Mouse (Mus musculus) heart, embryonic 11.5 days (tissue): ENCODE results near the gene Fto. TPM values are rescaled to one million over a fixed set of nuclear protein-coding genes. Genes with fewer than 3 reads are reported as not detected.

Experiments used
- ATAC-seq: fragments of 200-750 bp; cut with Nextera tagmentation; replicated peaks from 2 replicates; pipeline ENCODE4 v1.8.0; 2017; ENCODE audit warnings: moderate library complexity; ENCODE audit not compliant: insufficient number of reproducible peaks, low FRiP score, low TSS enrichment
- H3K27ac ChIP-seq: fragments of 300-500 bp; sonication (generic); 2 replicates; pipeline ENCODE4 v1.5.1; 2014; ENCODE audit warnings: mild to moderate bottlenecking, low read depth, low read length
- H3K27me3 ChIP-seq: fragments of 300-500 bp; sonication (generic); 2 replicates; pipeline ENCODE4 v1.6.1; 2014; ENCODE audit warnings: mild to moderate bottlenecking, low read length, mixed read lengths; ENCODE audit not compliant: control insufficient read depth, insufficient read depth
- H3K36me3 ChIP-seq: fragments of 300-500 bp; sonication (generic); 2 replicates; pipeline ENCODE4 v1.6.1; 2014; ENCODE audit warnings: mild to moderate bottlenecking, low read length, moderate library complexity, mixed read lengths; ENCODE audit not compliant: control insufficient read depth, insufficient read depth
- H3K4me1 ChIP-seq: fragments of 300-500 bp; sonication (generic); 2 replicates; pipeline ENCODE4 v1.6.1; 2014; ENCODE audit warnings: low read length; ENCODE audit not compliant: control insufficient read depth, insufficient read depth
- H3K4me2 ChIP-seq: fragments of 300-500 bp; sonication (generic); 2 replicates; pipeline ENCODE4 v1.6.1; 2014; ENCODE audit warnings: mild to moderate bottlenecking, moderate library complexity
- H3K4me3 ChIP-seq: fragments of 300-500 bp; sonication (generic); 2 replicates; pipeline ENCODE4 v1.5.1; 2014; ENCODE audit warnings: low read depth, low read length
- H3K9ac ChIP-seq: fragments of 300-500 bp; sonication (generic); 2 replicates; pipeline ENCODE4 v1.6.1; 2014; ENCODE audit warnings: mild to moderate bottlenecking, low read depth, low read length, moderate library complexity
- H3K9me3 ChIP-seq: fragments of 300-500 bp; sonication (generic); replicated peaks from 2 replicates; pipeline ENCODE4 v1.6.1; 2016; ENCODE audit warnings: low read length; ENCODE audit not compliant: control insufficient read depth
- WGBS: fragments of 180-500 bp; shearing (Covaris S2); extraction: QIAGEN DNeasy Blood & Tissue Kit; methylation state at CpG from one replicate; pipeline ENCODE4 v1.1.7; 2014; ENCODE audit not compliant: insufficient replicate concordance; 5-methylcytosine and 5-hydroxymethylcytosine counted together
- polyA plus RNA-seq: library from polyadenylated mRNA; unstranded; fragments of >200 nt; fragmentation: Nextera tagmentation; extraction: Ambion mirVana; gene quantifications from 2 replicates; pipeline ENCODE4 v1.2.1, GENCODE M21; 2014

The Fto gene
- polyA plus RNA-seq, 1 experiment from 2014 or later: 70.1 TPM

GRCm38 (mm10) chr8:91357493-91358014 is 44.2 kb downstream of the Fto start:
- no peak overlapping the region for H3K4me2 ChIP-seq
- no peak overlapping the region for H3K9ac ChIP-seq
- no peak for ATAC-seq
- no peaks in the 10 kb centered on the region for H3K4me1 ChIP-seq
- no peak overlapping the region for H3K27ac ChIP-seq
- H3K9me3 ChIP-seq: no peaks in the 10 kb centered on the region
- H3K4me3 ChIP-seq: no peak overlapping the region
- H3K27me3 ChIP-seq: no peaks in the 10 kb centered on the region
- H3K36me3 ChIP-seq: no peaks in the 10 kb centered on the region
- WGBS: 88% methylated on average over 4 of the region's 4 CpGs

- no peaks in the 10 kb centered on the region for H3K36me3 ChIP-seq
- ATAC-seq: no peak
- WGBS: 80% methylated on average over 5 of the region's 5 CpGs
- no peak overlapping the region for H3K4me3 ChIP-seq
- no peaks in the 10 kb centered on the region for H3K27me3 ChIP-seq
- H3K4me1 ChIP-seq: no peaks in the 10 kb centered on the region
- H3K27ac ChIP-seq: no peak overlapping the region
- no peak overlapping the region for H3K9ac ChIP-seq
- no peak overlapping the region for H3K4me2 ChIP-seq
- H3K9me3 ChIP-seq: no peaks in the 10 kb centered on the region
These were observed 44.7 kb downstream of the Fto start for GRCm38 (mm10) chr8:91358016-91358415.

- Histone ChIP-seq H3K9ac (no peak overlapping the region), H3K9me3 (no peaks in the 10 kb centered on the region), H3K27me3 (no peaks in the 10 kb centered on the region), H3K4me2 (no peak overlapping the region), H3K36me3 (no peaks in the 10 kb centered on the region), H3K27ac (no peak overlapping the region), H3K4me3 (no peak overlapping the region), H3K4me1 (peaks cover 1% of the 10 kb centered on the region)
- no peak for ATAC-seq
- WGBS: 85% methylated on average over 9 of the region's 9 CpGs
These were observed 46.2 kb downstream of the Fto start for GRCm38 (mm10) chr8:91359511-91359910.

- whole genome bisulfite sequencing: 90% methylated on average over 10 of the region's 10 CpGs
- Histone ChIP-seq H3K27ac (no peak overlapping the region), H3K9me3 (no peaks in the 10 kb centered on the region), H3K4me2 (no peak overlapping the region), H3K36me3 (no peaks in the 10 kb centered on the region), H3K4me3 (no peak overlapping the region), H3K27me3 (no peaks in the 10 kb centered on the region), H3K9ac (no peak overlapping the region), H3K4me1 (peaks cover 13% of the 10 kb centered on the region)
- ATAC-seq: no peak
These were observed 47.5 kb downstream of the Fto start for GRCm38 (mm10) chr8:91360644-91361357.

DNA sequence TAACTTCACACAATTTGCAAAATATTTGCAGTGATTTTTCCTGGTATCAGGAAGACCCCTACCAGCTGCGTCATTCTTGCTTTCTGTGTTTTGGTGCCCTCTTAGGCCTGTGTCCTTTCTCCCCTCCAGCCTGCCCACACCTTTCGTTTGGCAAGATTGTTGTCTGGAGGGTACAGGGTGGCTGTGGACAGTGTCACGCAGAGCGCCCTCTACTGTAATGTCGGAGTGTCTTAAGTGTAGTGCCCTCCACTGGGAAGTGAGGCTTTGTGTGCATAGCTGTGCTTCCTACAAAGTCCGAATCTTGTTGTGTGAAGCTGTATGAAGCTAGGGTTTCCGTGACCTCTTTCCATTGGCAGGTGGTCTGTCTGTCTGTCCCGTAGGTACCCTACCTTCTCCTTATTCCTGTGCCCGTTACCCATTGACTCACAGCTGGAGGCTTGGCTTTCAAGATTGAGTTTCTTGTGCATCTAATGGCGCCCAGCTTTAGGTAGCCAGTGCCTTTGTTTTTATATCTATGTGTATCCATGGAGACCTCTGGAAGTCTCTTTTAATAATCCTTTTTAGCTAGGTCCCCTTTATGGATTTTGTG is 50.0 kb downstream of the Fto start:
- Histone ChIP-seq H3K4me3 (no peak overlapping the region), H3K36me3 (no peaks in the 10 kb centered on the region), H3K9ac (no peak overlapping the region), H3K27me3 (no peaks in the 10 kb centered on the region), H3K27ac (no peak overlapping the region), H3K4me2 (no peak overlapping the region), H3K4me1 (peaks cover 13% of the 10 kb centered on the region), H3K9me3 (no peaks in the 10 kb centered on the region)
- WGBS: 87% methylated on average over 10 of the region's 10 CpGs
- no peak for ATAC-seq

DNA sequence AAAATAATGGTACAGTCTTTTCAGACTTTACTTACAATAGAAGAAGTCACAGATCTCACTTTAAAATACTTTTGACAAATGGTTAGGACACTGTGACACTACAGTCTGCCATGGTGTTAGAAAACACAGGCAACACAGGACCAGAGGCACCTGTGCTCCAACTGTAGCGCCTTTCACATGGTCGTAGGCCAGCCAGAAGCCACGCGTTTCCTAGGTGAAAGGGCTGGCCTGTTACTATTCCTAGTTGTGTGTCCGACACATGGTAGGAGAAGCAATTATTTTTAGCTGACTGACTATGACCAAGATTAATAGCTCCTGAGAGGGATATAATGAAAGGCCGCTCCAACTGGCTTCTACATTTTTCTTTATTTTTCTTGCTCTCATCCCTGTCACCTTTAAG is 50.9 kb downstream of the Fto start:
- Histone ChIP-seq H3K36me3 (no peaks in the 10 kb centered on the region), H3K4me1 (peaks cover 15% of the 10 kb centered on the region), H3K4me2 (no peak overlapping the region), H3K9me3 (no peaks in the 10 kb centered on the region), H3K27ac (0 out of 2 replicates have a peak overlapping the region, but pooled peaks have one; percentile 1), H3K27me3 (no peaks in the 10 kb centered on the region), H3K4me3 (no peak overlapping the region), H3K9ac (no peak overlapping the region)
- no peak for ATAC-seq
- 53% methylated on average over 6 of the region's 6 CpGs for WGBS

DNA sequence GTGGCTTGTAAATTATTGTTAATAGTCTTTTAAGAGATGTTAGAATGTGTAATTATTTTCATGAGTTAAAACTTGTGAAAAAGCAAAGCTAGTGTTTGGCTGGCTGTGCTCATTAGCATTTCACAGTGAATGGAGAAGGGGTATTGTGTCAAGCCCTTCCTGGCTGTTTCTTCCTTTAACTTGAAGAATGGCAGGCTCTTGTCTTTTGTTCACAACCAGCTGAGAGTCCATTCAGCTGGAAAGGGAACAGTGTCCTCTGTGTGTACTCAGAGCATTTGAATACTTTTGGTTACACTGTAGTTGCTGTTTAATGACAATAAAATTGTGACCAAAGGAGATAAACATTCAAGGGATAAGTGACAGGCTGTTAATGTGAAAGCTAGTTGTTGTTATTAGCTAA is 52.5 kb downstream of the Fto start:
- Histone ChIP-seq H3K4me3 (no peak overlapping the region), H3K36me3 (no peaks in the 10 kb centered on the region), H3K27me3 (no peaks in the 10 kb centered on the region), H3K9ac (no peak overlapping the region), H3K4me2 (no peak overlapping the region), H3K4me1 (peaks cover 25% of the 10 kb centered on the region), H3K27ac (no peak overlapping the region), H3K9me3 (no peaks in the 10 kb centered on the region)
- no peak for ATAC-seq

- no peak overlapping the region for H3K27ac ChIP-seq
- no peak for ATAC-seq
These were observed 57.6 kb downstream of the Fto start for GRCm38 (mm10) chr8:91370899-91371298.

DNA sequence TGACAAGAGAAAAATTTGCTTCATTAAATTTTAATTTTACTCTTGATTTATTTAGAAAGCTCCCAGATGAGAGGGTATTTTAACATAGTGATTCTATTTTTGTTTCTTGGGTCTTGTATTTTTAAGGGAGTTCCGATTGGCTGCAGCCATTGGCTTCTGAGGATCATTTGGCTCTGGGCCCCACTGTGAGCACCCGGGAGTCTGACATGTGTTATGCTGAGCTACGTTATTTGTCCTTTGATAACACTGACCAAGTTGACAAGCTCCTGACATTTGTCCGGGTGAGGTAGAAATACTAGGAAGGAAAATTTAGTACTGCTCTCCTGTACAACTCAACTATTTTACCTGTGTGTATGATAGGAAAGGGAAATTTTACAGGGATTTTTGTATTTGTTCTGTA is 58.7 kb downstream of the Fto start:
- H3K27ac ChIP-seq: no peak overlapping the region
- no peaks in the 10 kb centered on the region for H3K9me3 ChIP-seq
- H3K4me2 ChIP-seq: 0 out of 2 replicates have a peak overlapping the region, but pooled peaks have one; percentile 8
- no peak overlapping the region for H3K4me3 ChIP-seq
- H3K4me1 ChIP-seq: peaks cover 66% of the 10 kb centered on the region
- no peak overlapping the region for H3K9ac ChIP-seq
- 16% methylated on average over 4 of the region's 4 CpGs for WGBS
- H3K36me3 ChIP-seq: no peaks in the 10 kb centered on the region
- H3K27me3 ChIP-seq: no peaks in the 10 kb centered on the region
- no peak for ATAC-seq

More at GRCm38 (mm10) chr8:91370899-91371298, 57.6 kb downstream of the Fto start:
- Histone ChIP-seq H3K27me3 (no peaks in the 10 kb centered on the region), H3K9me3 (no peaks in the 10 kb centered on the region), H3K4me2 (peak overlapping the region; percentile 41), H3K36me3 (no peaks in the 10 kb centered on the region), H3K4me1 (peaks cover 55% of the 10 kb centered on the region), H3K9ac (no peak overlapping the region), H3K4me3 (no peak overlapping the region)
- WGBS: 45% methylated on average over 12 of the region's 12 CpGs
